In the genomic region with DNA sequence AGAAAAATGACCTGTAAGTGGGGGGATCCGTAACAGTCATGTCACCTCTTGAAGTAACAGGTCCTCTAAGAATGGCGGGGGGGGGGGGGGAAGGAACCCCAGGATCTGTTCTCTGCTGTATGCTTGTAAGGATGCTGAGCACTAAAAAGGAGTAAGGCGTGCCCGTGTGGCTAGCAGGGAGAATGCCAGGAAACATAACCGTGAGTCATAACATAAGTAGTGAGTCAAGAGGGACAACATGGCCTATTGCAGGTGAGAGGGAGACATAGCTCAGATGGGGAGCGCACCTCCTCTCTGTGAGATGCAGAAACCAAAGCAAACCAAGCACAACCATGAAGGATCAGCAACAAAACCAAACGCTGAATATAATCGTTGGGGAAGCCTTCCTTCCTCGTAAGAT, we compare ENCODE assay signal across 33 mouse cellular contexts. TPM values are rescaled to one million over a fixed set of nuclear protein-coding genes. Genes with fewer than 3 reads are reported as not detected.
"Had no signal": no experiment of that assay in that cellular context is flagged by ENCODE, and none has a peak within 500 bp of the region (broad histone marks: within the 10 kb centered on the region; RNA-seq: fewer than 3 reads in every experiment).

No protein-coding gene starts in this region.

- H3K9ac ChIP-seq: embryonic facial prominence, embryonic 12.5 days; embryonic facial prominence, embryonic 13.5 days; embryonic facial prominence, embryonic 15.5 days; forebrain, embryonic 12.5 days; forebrain, embryonic 13.5 days; forebrain, embryonic 15.5 days; forebrain, postnatal 0 days had no signal

- H3K4me3 ChIP-seq: embryonic facial prominence, embryonic 10.5 days; embryonic facial prominence, embryonic 12.5 days; embryonic facial prominence, embryonic 13.5 days; embryonic facial prominence, embryonic 15.5 days; erythroblast, embryonic 14.5 days; forebrain, embryonic 10.5 days; forebrain, embryonic 12.5 days; forebrain, embryonic 13.5 days; forebrain, embryonic 15.5 days; gastrocnemius, adult 2 months; heart, adult 2 months; heart, embryonic 10.5 days had no signal

- H3K36me3 ChIP-seq: embryonic facial prominence, embryonic 10.5 days; embryonic facial prominence, embryonic 12.5 days; embryonic facial prominence, embryonic 13.5 days; embryonic facial prominence, embryonic 15.5 days; forebrain, embryonic 10.5 days; forebrain, embryonic 12.5 days; forebrain, embryonic 15.5 days; heart, embryonic 10.5 days had no signal

- H3K9me3 ChIP-seq: embryonic facial prominence, embryonic 10.5 days; embryonic facial prominence, embryonic 12.5 days; embryonic facial prominence, embryonic 13.5 days; embryonic facial prominence, embryonic 15.5 days; forebrain, embryonic 10.5 days; forebrain, embryonic 12.5 days; forebrain, embryonic 13.5 days; forebrain, embryonic 15.5 days; heart, embryonic 10.5 days had no signal

- H3K4me2 ChIP-seq: embryonic facial prominence, embryonic 12.5 days; embryonic facial prominence, embryonic 13.5 days; embryonic facial prominence, embryonic 15.5 days; forebrain, embryonic 12.5 days; forebrain, embryonic 13.5 days; forebrain, embryonic 15.5 days; heart, embryonic 11.5 days had no signal

- H3K27ac ChIP-seq: embryonic facial prominence, embryonic 10.5 days; embryonic facial prominence, embryonic 12.5 days; embryonic facial prominence, embryonic 13.5 days; embryonic facial prominence, embryonic 15.5 days; forebrain, embryonic 10.5 days; forebrain, embryonic 12.5 days; forebrain, embryonic 13.5 days; forebrain, embryonic 15.5 days; gastrocnemius, adult 2 months; heart, adult 2 months; heart, embryonic 10.5 days had no signal

- H3K4me1 ChIP-seq: embryonic facial prominence, embryonic 10.5 days; embryonic facial prominence, embryonic 12.5 days; embryonic facial prominence, embryonic 13.5 days; embryonic facial prominence, embryonic 15.5 days; forebrain, embryonic 12.5 days; forebrain, embryonic 13.5 days; forebrain, embryonic 15.5 days; heart, embryonic 10.5 days had no signal

- H3K27me3 ChIP-seq: embryonic facial prominence, embryonic 12.5 days; embryonic facial prominence, embryonic 13.5 days; embryonic facial prominence, embryonic 15.5 days; forebrain, embryonic 12.5 days; forebrain, embryonic 13.5 days; forebrain, embryonic 15.5 days had no signal

- DNase-seq: cerebellum, adult 9-10 months; cerebellum, adult 9-11 months; cerebellum, postnatal 10 days; cerebellum, postnatal 14 days; cerebellum, postnatal 25 days; cerebellum, postnatal 36 days; embryo, embryonic 11 days; forebrain, postnatal 0 days; gastrocnemius, adult 2 months; gastrocnemius, postnatal 10 days; gastrocnemius, postnatal 14 days; gastrocnemius, postnatal 25 days; gastrocnemius, postnatal 36 days; heart, adult 11 months; heart, adult 18-20 months; heart, adult 2 months had no signal

- ATAC-seq: forebrain, embryonic 13.5 days; forebrain, embryonic 14.5 days; forebrain, embryonic 15.5 days; forebrain, embryonic 16.5 days; forebrain, postnatal 0 days had no signal

RNA-seq across cellular contexts. Expression of a gene that starts 55.8 kb away (rescaled TPM):
- total RNA-seq: common myeloid progenitor, adult 5-6 weeks; gastrocnemius, adult 2 months; gastrocnemius, postnatal 14 days; gastrocnemius, postnatal 25 days; gastrocnemius, postnatal 36 days; granulocyte monocyte progenitor cell, adult 5-6 weeks; heart, adult 18-20 months; heart, adult 2 months; heart, adult 8-10 months had no signal
- polyA plus RNA-seq: embryonic facial prominence, embryonic 10.5 days; erythroblast, embryonic 14.5 days; forebrain, embryonic 10.5 days; forebrain, embryonic 11.5 days; heart, adult 2 months had no signal
